Mouse (Mus musculus): ENCODE measurements at regions not wholly inside any gene's neighbourhood (a gene's known extent, or its start where the extent isn't known, plus 50 kb on each side); places are given as distances from the start of the nearest gene placed in this dataset.

- Histone ChIP-seq H3K27me3 (replicated peaks) (no peaks in the 10 kb centered on the region), H3K4me2 (no peak overlapping the region), H3K4me1 (no peaks in the 10 kb centered on the region), H3K4me3 (replicated peaks) (no peak overlapping the region), H3K9ac (replicated peaks) (no peak overlapping the region), H3K36me3 (no peaks in the 10 kb centered on the region), H3K27ac (replicated peaks) (no peak overlapping the region), H3K9me3 (replicated peaks) (no peaks in the 10 kb centered on the region)
- no peak for ATAC-seq (ENCODE audit: low FRiP score)
- 89% methylated on average over 4 of the region's 4 CpGs for WGBS
These were observed 70.8 kb upstream of the Tle4 start for GRCm38 (mm10) chr19:14668512-14669181.

DNA sequence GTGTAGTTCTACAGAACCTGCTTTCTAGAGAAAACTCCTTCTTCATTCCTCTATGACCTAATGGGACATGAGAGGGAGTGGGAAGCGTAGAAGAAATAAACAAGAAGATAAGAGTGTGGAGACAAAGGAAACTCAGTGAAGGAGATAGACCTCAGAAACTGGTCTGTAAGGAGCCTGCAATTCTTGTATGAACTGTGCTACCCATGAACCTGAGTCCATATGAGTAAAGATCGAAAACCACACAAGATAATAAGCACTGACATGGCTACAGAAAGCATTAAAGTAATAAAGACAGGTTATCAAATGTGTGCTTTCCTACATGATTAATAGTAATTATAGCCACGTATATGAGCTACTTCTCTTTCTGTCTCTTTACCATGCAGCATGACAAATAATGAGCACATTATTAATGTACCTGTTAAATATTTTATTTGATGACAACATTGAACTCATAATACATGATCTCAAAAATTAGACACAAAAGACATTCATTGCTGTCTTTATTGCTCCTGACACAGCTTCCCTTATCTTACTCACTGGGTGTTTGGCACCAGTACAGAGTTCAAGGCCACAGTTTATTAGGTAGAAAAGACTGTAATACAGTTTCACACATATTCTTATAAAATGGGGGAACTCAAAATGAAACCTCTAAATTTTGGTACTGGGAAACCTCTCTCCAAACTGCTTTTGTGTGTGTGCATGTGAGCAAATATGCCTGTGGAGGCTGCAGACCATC is 67.0 kb upstream of the Tle4 start:
- Histone ChIP-seq H3K27ac (replicated peaks) (no peak overlapping the region), H3K9me3 (replicated peaks) (no peaks in the 10 kb centered on the region), H3K4me1 (no peaks in the 10 kb centered on the region), H3K4me3 (replicated peaks) (no peak overlapping the region), H3K9ac (replicated peaks) (no peak overlapping the region), H3K36me3 (no peaks in the 10 kb centered on the region), H3K27me3 (replicated peaks) (no peaks in the 10 kb centered on the region), H3K4me2 (no peak overlapping the region)
- ATAC-seq (ENCODE audit: low FRiP score) = no peak
- WGBS = 80% methylated on average over 3 of the region's 3 CpGs

DNA sequence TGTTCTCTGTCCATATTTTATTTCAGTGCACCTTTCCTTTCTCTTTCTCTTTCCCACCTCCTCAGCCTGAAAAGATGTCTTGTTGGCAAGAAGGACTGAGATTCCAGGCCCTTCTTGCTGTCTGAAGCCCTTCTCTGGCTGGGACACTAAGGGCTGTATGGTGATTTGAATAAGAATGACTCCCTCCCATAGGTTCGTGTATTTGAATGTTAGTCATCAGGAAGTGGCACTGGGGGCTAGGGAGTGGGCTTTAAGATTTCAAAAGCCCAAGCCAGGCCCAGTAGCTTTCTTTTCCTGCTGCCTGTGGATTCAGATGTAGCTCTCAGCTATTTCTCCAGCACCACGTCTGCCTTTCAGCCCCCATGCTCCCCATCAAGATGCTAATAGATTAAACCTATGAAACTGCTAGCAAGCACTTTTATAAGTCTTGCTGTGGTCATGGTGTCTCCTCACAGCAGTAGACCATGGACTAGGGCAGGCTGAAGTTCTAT is 66.3 kb upstream of the Tle4 start:
- 39% methylated on average over 2 of the region's 2 CpGs for WGBS
- Histone ChIP-seq H3K4me2 (no peak overlapping the region), H3K27me3 (replicated peaks) (no peaks in the 10 kb centered on the region), H3K9ac (replicated peaks) (no peak overlapping the region), H3K36me3 (no peaks in the 10 kb centered on the region), H3K9me3 (replicated peaks) (no peaks in the 10 kb centered on the region), H3K27ac (replicated peaks) (no peak overlapping the region), H3K4me3 (replicated peaks) (no peak overlapping the region), H3K4me1 (no peaks in the 10 kb centered on the region)
- ATAC-seq (ENCODE audit: low FRiP score) = no peak

- H3K27ac ChIP-seq (replicated peaks) = no peak overlapping the region
- 41% methylated on average over 4 of the region's 4 CpGs for WGBS
- ATAC-seq (ENCODE audit: low FRiP score) = no peak
These were observed 65.5 kb upstream of the Tle4 start for GRCm38 (mm10) chr19:14663350-14663749.

GRCm38 (mm10) chr19:14659725-14660124 is 61.9 kb upstream of the Tle4 start:
- Histone ChIP-seq H3K4me2 (no peak overlapping the region), H3K36me3 (no peaks in the 10 kb centered on the region), H3K27me3 (replicated peaks) (no peaks in the 10 kb centered on the region), H3K4me1 (no peaks in the 10 kb centered on the region), H3K27ac (replicated peaks) (no peak overlapping the region), H3K4me3 (replicated peaks) (no peak overlapping the region), H3K9me3 (replicated peaks) (no peaks in the 10 kb centered on the region), H3K9ac (replicated peaks) (no peak overlapping the region)
- ATAC-seq (ENCODE audit: low FRiP score) = no peak
- WGBS = 87% methylated on average over 4 of the region's 4 CpGs

More at GRCm38 (mm10) chr19:14663350-14663749, 65.5 kb upstream of the Tle4 start:
- H3K4me3 ChIP-seq (replicated peaks) = no peak overlapping the region
- no peaks in the 10 kb centered on the region for H3K36me3 ChIP-seq
- no peaks in the 10 kb centered on the region for H3K9me3 ChIP-seq (replicated peaks)
- no peak overlapping the region for H3K4me2 ChIP-seq
- H3K4me1 ChIP-seq = no peaks in the 10 kb centered on the region
- no peaks in the 10 kb centered on the region for H3K27me3 ChIP-seq (replicated peaks)
- no peak overlapping the region for H3K9ac ChIP-seq (replicated peaks)

DNA sequence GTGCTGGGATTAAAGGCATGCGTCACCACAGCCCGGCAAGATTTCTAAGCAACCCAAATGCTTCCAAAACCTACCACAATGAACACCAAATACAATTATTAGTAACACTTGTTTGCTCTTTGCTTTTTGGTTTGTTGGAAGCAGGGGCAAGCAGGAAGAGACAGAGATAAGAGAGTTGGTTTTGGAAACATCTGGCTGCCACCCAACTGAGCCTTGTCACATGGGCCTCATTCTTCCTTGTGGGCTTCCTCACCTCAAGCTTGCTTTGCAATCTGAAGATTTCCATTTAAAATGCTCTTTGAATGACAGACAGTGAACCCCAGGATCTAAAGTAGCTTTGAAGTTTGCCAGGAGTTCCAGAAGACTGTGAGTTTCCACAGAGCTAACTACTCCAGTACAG is 60.6 kb upstream of the Tle4 start:
- Histone ChIP-seq H3K36me3 (no peaks in the 10 kb centered on the region), H3K4me2 (no peak overlapping the region), H3K9ac (replicated peaks) (no peak overlapping the region), H3K27ac (replicated peaks) (no peak overlapping the region), H3K9me3 (replicated peaks) (no peaks in the 10 kb centered on the region), H3K4me3 (replicated peaks) (no peak overlapping the region), H3K4me1 (no peaks in the 10 kb centered on the region), H3K27me3 (replicated peaks) (no peaks in the 10 kb centered on the region)
- WGBS = 95% methylated on average over 2 of the region's 2 CpGs
- no peak for ATAC-seq (ENCODE audit: low FRiP score)

DNA sequence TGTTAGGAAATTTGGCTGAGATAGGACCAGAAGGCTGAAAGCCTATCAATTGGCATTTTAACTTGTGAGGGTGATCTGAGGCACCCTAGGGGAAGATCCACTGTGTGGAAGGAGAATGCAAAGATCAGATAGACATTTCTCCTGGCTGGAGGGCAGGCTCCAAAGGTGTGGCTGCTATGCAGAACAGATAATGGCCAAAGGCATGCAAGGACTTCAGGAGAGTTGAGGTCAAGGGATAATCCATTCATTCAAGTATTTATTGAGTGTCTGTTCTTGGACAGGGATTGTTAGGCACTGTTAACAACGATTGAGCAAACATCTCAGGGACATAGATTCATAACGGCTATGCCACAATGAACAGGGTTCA is 58.2 kb upstream of the Tle4 start:
- WGBS = 68% methylated on average over 2 of the region's 2 CpGs
- Histone ChIP-seq H3K27ac (replicated peaks) (no peak overlapping the region), H3K9me3 (replicated peaks) (no peaks in the 10 kb centered on the region), H3K4me1 (no peaks in the 10 kb centered on the region), H3K9ac (replicated peaks) (no peak overlapping the region), H3K4me2 (no peak overlapping the region), H3K4me3 (replicated peaks) (no peak overlapping the region), H3K27me3 (replicated peaks) (no peaks in the 10 kb centered on the region), H3K36me3 (no peaks in the 10 kb centered on the region)
- no peak for ATAC-seq (ENCODE audit: low FRiP score)

DNA sequence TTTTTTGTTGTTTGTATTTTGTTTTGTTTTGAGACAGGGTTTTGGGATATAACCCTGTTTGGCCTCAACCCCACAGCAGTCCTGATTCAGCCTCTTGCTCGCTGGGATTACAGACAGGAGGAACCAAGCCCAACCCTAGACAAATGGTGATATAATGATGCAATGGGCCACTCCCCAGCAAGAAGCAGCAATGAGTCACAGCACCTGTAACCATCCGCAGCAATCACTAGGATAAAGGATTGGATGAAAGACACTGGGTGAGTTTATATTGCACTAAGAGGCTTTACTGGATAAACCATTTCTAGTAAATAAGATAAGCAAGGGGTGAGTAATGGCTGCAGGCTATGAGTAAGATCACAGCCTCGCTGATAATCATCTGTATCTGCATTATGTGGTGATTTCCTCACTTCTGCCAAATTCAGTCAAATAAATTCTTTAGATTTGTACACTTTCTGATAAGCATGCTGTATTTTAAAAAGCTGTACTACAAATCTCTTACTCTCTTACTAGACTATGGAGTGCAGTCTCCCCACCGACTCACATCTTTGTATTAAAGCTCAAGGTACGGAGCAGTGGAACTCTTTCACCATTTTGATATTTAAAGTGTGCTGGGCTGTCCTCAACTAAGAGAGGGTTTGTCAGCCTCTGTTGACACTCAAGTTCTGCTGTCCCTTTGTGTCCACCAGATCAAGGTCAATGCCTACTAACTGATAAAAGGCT is 57.6 kb upstream of the Tle4 start:
- 84% methylated on average over 5 of the region's 5 CpGs for WGBS
- ATAC-seq (ENCODE audit: low FRiP score) = no peak
- Histone ChIP-seq H3K4me2 (no peak overlapping the region), H3K27ac (replicated peaks) (no peak overlapping the region), H3K27me3 (replicated peaks) (no peaks in the 10 kb centered on the region), H3K4me3 (replicated peaks) (no peak overlapping the region), H3K36me3 (no peaks in the 10 kb centered on the region), H3K9ac (replicated peaks) (no peak overlapping the region), H3K4me1 (no peaks in the 10 kb centered on the region), H3K9me3 (replicated peaks) (no peaks in the 10 kb centered on the region)

Measured in neural tube, embryonic 15.5 days (tissue).